Mouse (Mus musculus): ENCODE measurements around the gene Gm42688.

DNA sequence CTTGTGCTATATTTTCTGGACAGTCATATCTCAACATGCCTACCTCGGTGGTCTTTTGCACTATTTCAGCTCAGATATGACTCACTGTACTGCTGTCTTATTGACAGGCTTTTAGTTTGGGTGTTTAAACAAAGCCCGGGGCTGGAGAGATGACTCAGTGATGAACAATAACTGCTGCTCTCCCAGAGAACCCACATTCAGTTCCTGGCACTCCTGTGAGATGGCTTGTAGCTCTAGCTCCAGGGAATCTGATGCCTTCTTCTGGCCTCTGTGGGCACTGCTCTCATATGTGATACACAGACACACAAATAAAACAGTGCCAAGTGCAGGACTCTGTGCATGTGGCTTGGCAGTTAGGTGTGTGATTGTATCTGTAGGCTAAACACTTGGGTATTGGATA, 43.8 kb downstream of the Gm42688 start:
- TF ChIP-seq POLR2A (IDR thresholded peaks at IDR 0.05; ENCODE audit: low read depth, low read length), result no peak
- TF ChIP-seq CTCF (IDR thresholded peaks at IDR 0.05; ENCODE audit: borderline replicate concordance, insufficient read depth, low read length), result no peak
